Mouse (Mus musculus) forebrain, embryonic 15.5 days (tissue): ENCODE measurements around the gene Zfp980. TPM values are rescaled to one million over a fixed set of nuclear protein-coding genes. Genes with fewer than 3 reads are reported as not detected.

Source experiments
- polyA plus RNA-seq: library from polyadenylated mRNA; unstranded; fragments of >200 nt; fragmentation: Nextera tagmentation; extraction: Ambion mirVana; gene quantifications from 2 replicates; pipeline ENCODE4 v1.2.1, GENCODE M21; 2015

The Zfp980 gene
- polyA plus RNA-seq, 1 experiment from 2014 or later: not detected

Other genes with a start within 250 kb of the Zfp980 start
- not detected in 2 replicates for gene Zfp990, start 159.9 kb upstream of the Zfp980 start, polyA plus RNA-seq
- 0.06 and 0.22 TPM in 2 replicates for gene Gm13212, start 85.5 kb upstream of the Zfp980 start, polyA plus RNA-seq
- not detected in 2 replicates for gene Zfp986, start 198.1 kb downstream of the Zfp980 start, polyA plus RNA-seq